Mouse (Mus musculus) stomach, postnatal 0 days (tissue): ENCODE results near the gene Pla2g4a.

Experiments
- CTCF ChIP-seq: IDR thresholded peaks from 2 replicates; pipeline ENCODE4 v1.5.1; 2016; ENCODE audit warnings: antibody characterized with exemption, low read depth, mild to moderate bottlenecking, moderate library complexity
- EP300 ChIP-seq: optimal IDR thresholded peaks from 2 replicates; pipeline ENCODE3; 2016; ENCODE audit warnings: antibody characterized with exemption

DNA sequence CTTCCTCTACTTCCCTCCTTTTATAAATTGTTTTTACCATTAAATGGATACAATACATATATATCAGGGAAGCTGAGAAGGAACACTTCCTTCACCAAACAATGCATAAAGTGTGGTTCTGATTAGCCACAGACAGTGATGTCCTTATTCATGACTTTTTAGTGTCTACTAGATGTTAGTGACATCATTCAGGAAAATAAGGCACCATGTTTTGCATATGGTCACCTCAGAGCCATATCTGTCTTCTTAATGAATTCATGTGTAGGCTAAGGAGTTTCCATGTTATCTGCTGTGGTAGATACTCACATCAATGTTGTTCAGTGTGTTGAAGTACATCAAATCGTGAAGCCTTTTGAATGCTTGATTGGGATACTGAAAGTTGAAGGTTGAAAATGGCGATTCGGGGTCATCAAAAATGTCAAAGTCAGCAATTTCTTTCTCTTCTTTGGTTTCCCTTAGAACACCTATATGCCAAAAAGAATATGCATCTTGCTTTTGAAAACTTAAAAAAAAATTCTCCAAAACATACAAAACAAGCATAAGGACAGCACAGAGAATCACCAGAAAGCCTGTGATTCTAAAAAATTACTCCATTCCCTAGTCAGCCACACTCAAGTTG lies 120.7 kb downstream of the Pla2g4a start:
- no peak for TF ChIP-seq CTCF
- TF ChIP-seq EP300 = no peak
